ENCODE assay signal across 30 mouse cellular contexts in genomic region chr6:85395360-85395759, GRCm38 (mm10). TPM values are rescaled to one million over a fixed set of nuclear protein-coding genes. Genes with fewer than 3 reads are reported as not detected.
"Had no signal": no experiment of that assay in that cellular context is flagged by ENCODE, and none has a peak within 500 bp of the region (broad histone marks: within the 10 kb centered on the region; RNA-seq: fewer than 3 reads in every experiment).

No protein-coding gene starts in this region.

- DNase-seq: kidney, adult 9 months; kidney, postnatal 14 days; kidney, postnatal 4 days; left cerebral cortex, postnatal 4 days; lung, adult 2 months; retina, postnatal 1 day; right cerebral cortex, postnatal 25 days; spleen, adult 18-20 months; thymus, adult 18-20 months; thymus, postnatal 36 days had no signal

- ATAC-seq: midbrain, embryonic 13.5 days; midbrain, embryonic 16.5 days had no signal

- H3K36me3 ChIP-seq: limb, embryonic 12.5 days; limb, embryonic 15.5 days; liver, embryonic 15.5 days; midbrain, embryonic 10.5 days; midbrain, embryonic 13.5 days; neural tube, embryonic 13.5 days; stomach, embryonic 15.5 days had no signal

- H3K9ac ChIP-seq: limb, embryonic 12.5 days; limb, embryonic 15.5 days; liver, embryonic 15.5 days; midbrain, embryonic 13.5 days; neural tube, embryonic 13.5 days; stomach, embryonic 15.5 days had no signal

- H3K4me1 ChIP-seq: limb, embryonic 15.5 days; liver, embryonic 15.5 days; megakaryocyte, embryonic 14.5 days; neural tube, embryonic 13.5 days; stomach, embryonic 15.5 days had no signal

- H3K27ac ChIP-seq: limb, embryonic 12.5 days; limb, embryonic 15.5 days; liver, embryonic 15.5 days; midbrain, embryonic 10.5 days; midbrain, embryonic 13.5 days; neural tube, embryonic 13.5 days; stomach, embryonic 15.5 days had no signal

- H3K4me3 ChIP-seq: limb, embryonic 12.5 days; limb, embryonic 15.5 days; liver, embryonic 15.5 days; megakaryocyte, embryonic 14.5 days; midbrain, embryonic 10.5 days; midbrain, embryonic 13.5 days; myocyte; neural tube, embryonic 13.5 days; stomach, embryonic 15.5 days had no signal

- H3K9me3 ChIP-seq: limb, embryonic 12.5 days; limb, embryonic 15.5 days; liver, embryonic 15.5 days; midbrain, embryonic 10.5 days; midbrain, embryonic 13.5 days; neural tube, embryonic 13.5 days; stomach, embryonic 15.5 days had no signal

- H3K27me3 ChIP-seq: limb, embryonic 15.5 days; midbrain, embryonic 13.5 days; stomach, embryonic 15.5 days had no signal

RNA-seq across cellular contexts. Expression of gene Noto, which starts 28.3 kb away (rescaled TPM):
- total RNA-seq: layer of hippocampus, adult 18-20 months; layer of hippocampus, postnatal 14 days; left cerebral cortex, adult 8-10 months; left cerebral cortex, postnatal 14 days; left cerebral cortex, postnatal 4 days; monocyte, adult 5-6 weeks; neutrophil, adult 5-6 weeks had no signal
- polyA plus RNA-seq: kidney, embryonic 16.5 days; limb, embryonic 12.5 days; limb, embryonic 15.5 days; liver, embryonic 11.5 days; liver, embryonic 15.5 days; lung, adult 2 months; midbrain, embryonic 10.5 days; midbrain, embryonic 13.5 days; midbrain, embryonic 16.5 days; myocyte; neural tube, embryonic 13.5 days; stomach, embryonic 15.5 days; testis, adult 2 months; urinary bladder, adult 2 months had no signal
